Mouse (Mus musculus): ENCODE measurements around the gene Park7. TPM values are rescaled to one million over a fixed set of nuclear protein-coding genes. Genes with fewer than 3 reads are reported as not detected.

The Park7 gene
- total RNA-seq, 2 experiments from 2014 or later = 250 to 252 TPM

- Histone ChIP-seq H3K27ac (no peak overlapping the region), H3K4me3 (no peak overlapping the region)
- no peak for DNase-seq (ENCODE audit: low spot score in 2 of 2)
- TF ChIP-seq CTCF (conservative IDR thresholded peaks at IDR 0.05) = no peak
These were observed 11.0 kb downstream of the Park7 start for GRCm38 (mm10) chr4:150903091-150903742.

- Histone ChIP-seq H3K27ac (no peak overlapping the region), H3K4me3 (no peak overlapping the region)
- 0 out of 2 replicates have a peak, but pooled peaks have one; percentile 19 for TF ChIP-seq CTCF (conservative IDR thresholded peaks at IDR 0.05)
- DNase-seq (ENCODE audit: low spot score in 2 of 2) = no peak
These were observed 12.2 kb downstream of the Park7 start for GRCm38 (mm10) chr4:150902062-150902461.

- H3K27ac ChIP-seq = no peak overlapping the region
- H3K4me3 ChIP-seq = no peak overlapping the region
- TF ChIP-seq CTCF (conservative IDR thresholded peaks at IDR 0.05) = peak; percentile 95
- peak; percentile 73 to 86 for DNase-seq (ENCODE audit: low spot score in 2 of 2)
These were observed 12.6 kb downstream of the Park7 start for GRCm38 (mm10) chr4:150901651-150902050.

- Histone ChIP-seq H3K4me3 (no peak overlapping the region), H3K27ac (no peak overlapping the region)
- no peak for TF ChIP-seq CTCF (conservative IDR thresholded peaks at IDR 0.05)
- DNase-seq (ENCODE audit: low spot score in 2 of 2) = no peak
These were observed 13.8 kb downstream of the Park7 start for GRCm38 (mm10) chr4:150900486-150900885.

- no peak overlapping the region for H3K27ac ChIP-seq
- DNase-seq (ENCODE audit: low spot score in 2 of 2) = peak in 1 of 2 experiments; percentile 75
- TF ChIP-seq CTCF (conservative IDR thresholded peaks at IDR 0.05) = peak; percentile 95
- H3K4me3 ChIP-seq = no peak overlapping the region
These were observed 15.4 kb downstream of the Park7 start for GRCm38 (mm10) chr4:150898716-150899365.

GRCm38 (mm10) chr4:150896896-150897624, 17.2 kb downstream of the Park7 start:
- Histone ChIP-seq H3K27ac (no peak overlapping the region), H3K4me3 (no peak overlapping the region)
- TF ChIP-seq CTCF (conservative IDR thresholded peaks at IDR 0.05) = no peak
- no peak for DNase-seq (ENCODE audit: low spot score in 2 of 2)

- Histone ChIP-seq H3K27ac (no peak overlapping the region), H3K4me3 (no peak overlapping the region)
- no peak for TF ChIP-seq CTCF (conservative IDR thresholded peaks at IDR 0.05)
- no peak for DNase-seq (ENCODE audit: low spot score in 2 of 2)
These were observed 19.3 kb downstream of the Park7 start for GRCm38 (mm10) chr4:150894718-150895501.

GRCm38 (mm10) chr4:150891308-150891707, 22.9 kb downstream of the Park7 start:
- TF ChIP-seq CTCF (conservative IDR thresholded peaks at IDR 0.05) = no peak
- Histone ChIP-seq H3K27ac (no peak overlapping the region), H3K4me3 (no peak overlapping the region)
- DNase-seq (ENCODE audit: low spot score in 2 of 2) = no peak

GRCm38 (mm10) chr4:150889955-150890315, 24.3 kb downstream of the Park7 start:
- DNase-seq (ENCODE audit: low spot score in 2 of 2) = no peak
- TF ChIP-seq CTCF (conservative IDR thresholded peaks at IDR 0.05) = no peak
- Histone ChIP-seq H3K4me3 (peak overlapping the region; percentile 22; the same call in 1 of the 2 replicates), H3K27ac (no peak overlapping the region)

- no peak for DNase-seq (ENCODE audit: low spot score in 2 of 2)
- no peak overlapping the region for H3K27ac ChIP-seq
- peak overlapping the region; percentile 22; the same call in 1 of the 2 replicates for H3K4me3 ChIP-seq
- no peak for TF ChIP-seq CTCF (conservative IDR thresholded peaks at IDR 0.05)
These were observed 24.8 kb downstream of the Park7 start for GRCm38 (mm10) chr4:150889273-150889954.

- no peak for DNase-seq (ENCODE audit: low spot score in 2 of 2)
- TF ChIP-seq CTCF (conservative IDR thresholded peaks at IDR 0.05) = no peak
- Histone ChIP-seq H3K4me3 (no peak overlapping the region), H3K27ac (no peak overlapping the region)
These were observed 25.7 kb downstream of the Park7 start for GRCm38 (mm10) chr4:150888492-150888891.

- DNase-seq (ENCODE audit: low spot score in 2 of 2) = no peak
- Histone ChIP-seq H3K4me3 (no peak overlapping the region), H3K27ac (no peak overlapping the region)
- no peak for TF ChIP-seq CTCF (conservative IDR thresholded peaks at IDR 0.05)
These were observed 26.3 kb downstream of the Park7 start for GRCm38 (mm10) chr4:150887903-150888302.

Measured in layer of hippocampus, adult 2 months (tissue).